Mouse (Mus musculus) left cerebral cortex, postnatal 36 days (tissue): ENCODE measurements around the gene Btbd16. TPM values are rescaled to one million over a fixed set of nuclear protein-coding genes. Genes with fewer than 3 reads are reported as not detected.

Experiments used
- DNase-seq, 2 experiments: peaks; one replicate each; pipeline ENCODE4 v3.0.0; 2021 to 2022; ENCODE audit warnings: low spot score in 2 of 2, mixed read lengths in 1 of 2
- intact Hi-C: fragments of 180-260 bp; cut with DNase I; formaldehyde crosslinking; loops from one replicate; pipeline ENCODE4 v1.15.1; 2025
- total RNA-seq, 2 experiments: library from RNA; stranded (reverse); gene quantifications; 2 replicates each; pipeline ENCODE4 v1.2.3; 2021

Btbd16 gene
- total RNA-seq, 2 experiments from 2014 or later: 0.23 to 0.37 TPM

- DNase-seq: no peak
- intact Hi-C loops: no loop called here
Measured at GRCm38 (mm10) chr7:130808694-130809093, 34.8 kb downstream of the Btbd16 start.

- DNase-seq: no peak
- intact Hi-C loops: no loop called here
Measured at GRCm38 (mm10) chr7:130810238-130810637, 36.4 kb downstream of the Btbd16 start.

- intact Hi-C loops: no loop called here
- no peak for DNase-seq
Measured at GRCm38 (mm10) chr7:130812407-130812806, 38.5 kb downstream of the Btbd16 start.

GRCm38 (mm10) chr7:130815601-130816000 lies 41.7 kb downstream of the Btbd16 start:
- intact Hi-C loops: no loop called here
- peak; percentile 57 to 68 for DNase-seq

GRCm38 (mm10) chr7:130816243-130816642 lies 42.4 kb downstream of the Btbd16 start:
- intact Hi-C loops: no loop called here
- DNase-seq: no peak

GRCm38 (mm10) chr7:130818813-130819212 lies 44.9 kb downstream of the Btbd16 start:
- intact Hi-C loops: no loop called here
- no peak for DNase-seq

GRCm38 (mm10) chr7:130819624-130820023 lies 45.8 kb downstream of the Btbd16 start:
- peak in 1 of 2 experiments; percentile 23 for DNase-seq
- intact Hi-C loops: no loop called here

GRCm38 (mm10) chr7:130823992-130824391 lies 50.1 kb downstream of the Btbd16 start:
- intact Hi-C loops: no loop called here
- no peak for DNase-seq

- intact Hi-C loops: loop anchor here (2.0 to 5.0 kb wide), 4 partner anchors 41 to 88 kb away; partner anchors contain the start of genes Btbd16 and Plekha1
- DNase-seq: no peak
Measured at GRCm38 (mm10) chr7:130826343-130826742, 52.5 kb downstream of the Btbd16 start.

GRCm38 (mm10) chr7:130827431-130827830 lies 53.6 kb downstream of the Btbd16 start:
- DNase-seq: peak in 1 of 2 experiments; percentile 40
- intact Hi-C loops: loop anchor here (2.0 to 5.0 kb wide), 4 partner anchors 40 to 87 kb away; partner anchors contain the start of genes Btbd16 and Plekha1

- intact Hi-C loops: loop anchor here (2.0 to 5.0 kb wide), 4 partner anchors 39 to 87 kb away; partner anchors contain the start of genes Btbd16 and Plekha1
- no peak for DNase-seq
Measured at GRCm38 (mm10) chr7:130827844-130828403, 54.1 kb downstream of the Btbd16 start.

- intact Hi-C loops: loop anchor here (5.0 kb wide), 3 partner anchors 39 to 69 kb away; partner anchors contain the start of genes Btbd16 and Plekha1
- no peak for DNase-seq
Measured at GRCm38 (mm10) chr7:130828475-130828874, 54.6 kb downstream of the Btbd16 start.

GRCm38 (mm10) chr7:130831586-130831985 lies 57.7 kb downstream of the Btbd16 start:
- intact Hi-C loops: no loop called here
- DNase-seq: no peak

GRCm38 (mm10) chr7:130834299-130834698 lies 60.4 kb downstream of the Btbd16 start:
- DNase-seq: no peak
- intact Hi-C loops: no loop called here

GRCm38 (mm10) chr7:130834958-130835861 lies 61.3 kb downstream of the Btbd16 start:
- intact Hi-C loops: no loop called here
- no peak for DNase-seq

GRCm38 (mm10) chr7:130836066-130836465 lies 62.2 kb downstream of the Btbd16 start:
- intact Hi-C loops: no loop called here
- no peak for DNase-seq

GRCm38 (mm10) chr7:130837941-130838657 lies 64.2 kb downstream of the Btbd16 start:
- intact Hi-C loops: no loop called here
- no peak for DNase-seq

GRCm38 (mm10) chr7:130838658-130839025 lies 64.8 kb downstream of the Btbd16 start:
- intact Hi-C loops: no loop called here
- DNase-seq: no peak

- intact Hi-C loops: no loop called here
- DNase-seq: no peak
Measured at GRCm38 (mm10) chr7:130839380-130840100, 65.7 kb downstream of the Btbd16 start.
